Mouse (Mus musculus) embryonic facial prominence, embryonic 11.5 days (tissue): Measurements from ENCODE around the gene Lfng. TPM values are rescaled to one million over a fixed set of nuclear protein-coding genes. Genes with fewer than 3 reads are reported as not detected.

Source experiments
- ATAC-seq: fragments of 200-750 bp; cut with Nextera tagmentation; replicated peaks from 2 replicates; pipeline ENCODE4 v1.8.0; 2017; ENCODE audit warnings: low read depth; ENCODE audit not compliant: insufficient number of reproducible peaks, low FRiP score, low TSS enrichment
- DNase-seq: peaks from one replicate; pipeline ENCODE4 v3.0.0-alpha.2; 2015; ENCODE audit warnings: low spot score
- H3K27ac ChIP-seq: fragments of 300-500 bp; sonication (generic); replicated peaks from 2 replicates; pipeline ENCODE4 v1.5.1; 2014; ENCODE audit warnings: mild to moderate bottlenecking, low read depth, low read length, control low read depth
- H3K27me3 ChIP-seq: fragments of 300-500 bp; sonication (generic); 2 replicates; pipeline ENCODE4 v1.6.1; 2014; ENCODE audit warnings: mild to moderate bottlenecking, low read length, moderate library complexity, mixed read lengths; ENCODE audit not compliant: control insufficient read depth, insufficient read depth
- H3K36me3 ChIP-seq: fragments of 300-500 bp; sonication (generic); replicated peaks from 2 replicates; pipeline ENCODE4 v1.6.1; 2014; ENCODE audit warnings: low read depth, mild to moderate bottlenecking, low read length, moderate library complexity, mixed read lengths; ENCODE audit not compliant: control insufficient read depth, insufficient read depth
- H3K4me1 ChIP-seq: fragments of 300-500 bp; sonication (generic); 2 replicates; pipeline ENCODE4 v1.6.1; 2014; ENCODE audit warnings: low read length, mixed read lengths; ENCODE audit not compliant: control insufficient read depth, insufficient read depth
- H3K4me2 ChIP-seq: fragments of 300-500 bp; sonication (generic); 2 replicates; pipeline ENCODE4 v1.6.1; 2014; ENCODE audit warnings: low read depth, mild to moderate bottlenecking, control low read depth, low read length, moderate library complexity
- H3K4me3 ChIP-seq: fragments of 300-500 bp; sonication (generic); 2 replicates; pipeline ENCODE4 v1.5.1; 2014; ENCODE audit warnings: low read depth, low read length, control low read depth
- H3K9ac ChIP-seq: fragments of 300-500 bp; sonication (generic); replicated peaks from 2 replicates; pipeline ENCODE4 v1.6.1; 2014; ENCODE audit warnings: mild to moderate bottlenecking, control low read depth, low read length
- H3K9me3 ChIP-seq: fragments of 300-500 bp; sonication (generic); replicated peaks from 2 replicates; pipeline ENCODE4 v1.6.1; 2016; ENCODE audit warnings: mild to moderate bottlenecking, low read length, inconsistent platforms, mixed read lengths; ENCODE audit not compliant: control insufficient read depth
- WGBS: fragments of 180-500 bp; shearing (Covaris S2); extraction: QIAGEN DNeasy Blood & Tissue Kit; methylation state at CpG from one replicate; pipeline ENCODE4 v1.1.7; 2014; 5-methylcytosine and 5-hydroxymethylcytosine counted together
- polyA plus RNA-seq: library from polyadenylated mRNA; unstranded; fragments of >200 nt; fragmentation: Nextera tagmentation; extraction: Ambion mirVana; gene quantifications from 2 replicates; pipeline ENCODE4 v1.2.1, GENCODE M21; 2014

Lfng gene
- polyA plus RNA-seq, 1 experiment from 2014 or later = 13.3 TPM

GRCm38 (mm10) chr5:140596927-140597588 is 10.1 kb upstream of the Lfng start:
- no peak for DNase-seq
- Histone ChIP-seq H3K36me3 (no peaks in the 10 kb centered on the region), H3K27ac (no peak overlapping the region), H3K4me3 (no peak overlapping the region), H3K27me3 (no peaks in the 10 kb centered on the region), H3K4me2 (no peak overlapping the region), H3K4me1 (no peaks in the 10 kb centered on the region), H3K9me3 (no peaks in the 10 kb centered on the region), H3K9ac (no peak overlapping the region)
- no peak for ATAC-seq
- WGBS = 65% methylated on average over 18 of the region's 18 CpGs

GRCm38 (mm10) chr5:140597787-140598186 is 9.3 kb upstream of the Lfng start:
- H3K4me3 ChIP-seq = no peak overlapping the region
- H3K36me3 ChIP-seq = no peaks in the 10 kb centered on the region
- H3K27ac ChIP-seq = no peak overlapping the region

GRCm38 (mm10) chr5:140599939-140600338 is 7.2 kb upstream of the Lfng start:
- Histone ChIP-seq H3K4me1 (no peaks in the 10 kb centered on the region), H3K9ac (no peak overlapping the region), H3K36me3 (no peaks in the 10 kb centered on the region), H3K4me3 (no peak overlapping the region), H3K9me3 (no peaks in the 10 kb centered on the region), H3K4me2 (no peak overlapping the region), H3K27me3 (peaks cover 2% of the 10 kb centered on the region), H3K27ac (no peak overlapping the region)
- DNase-seq (no peak), ATAC-seq (no peak)
- WGBS = 62% methylated on average over 5 of the region's 5 CpGs

More at GRCm38 (mm10) chr5:140597787-140598186, 9.3 kb upstream of the Lfng start:
- ATAC-seq (no peak), DNase-seq (no peak)
- Histone ChIP-seq H3K9me3 (no peaks in the 10 kb centered on the region), H3K4me2 (no peak overlapping the region), H3K4me1 (no peaks in the 10 kb centered on the region), H3K27me3 (no peaks in the 10 kb centered on the region), H3K9ac (no peak overlapping the region)
- 85% methylated on average over 4 of the region's 4 CpGs for WGBS

- ATAC-seq = no peak
- H3K36me3 ChIP-seq = no peaks in the 10 kb centered on the region
- no peak for DNase-seq
- no peak overlapping the region for H3K4me2 ChIP-seq
- peaks cover 19% of the 10 kb centered on the region for H3K27me3 ChIP-seq
- no peaks in the 10 kb centered on the region for H3K9me3 ChIP-seq
- peaks cover 5% of the 10 kb centered on the region for H3K4me1 ChIP-seq
- no peak overlapping the region for H3K27ac ChIP-seq
- H3K4me3 ChIP-seq = no peak overlapping the region
- 75% methylated on average over 12 of the region's 12 CpGs for WGBS
- no peak overlapping the region for H3K9ac ChIP-seq
These were observed 5.4 kb upstream of the Lfng start for GRCm38 (mm10) chr5:140601712-140602111.

GRCm38 (mm10) chr5:140602540-140602939 is 4.6 kb upstream of the Lfng start:
- Histone ChIP-seq H3K4me2 (no peak overlapping the region), H3K27ac (no peak overlapping the region), H3K4me1 (peaks cover 10% of the 10 kb centered on the region), H3K9me3 (no peaks in the 10 kb centered on the region), H3K9ac (no peak overlapping the region), H3K36me3 (no peaks in the 10 kb centered on the region), H3K27me3 (peaks cover 28% of the 10 kb centered on the region), H3K4me3 (no peak overlapping the region)
- no peak for ATAC-seq
- no peak for DNase-seq
- 62% methylated on average over 2 of the region's 2 CpGs for WGBS

- peaks cover 41% of the 10 kb centered on the region for H3K27me3 ChIP-seq
- no peaks in the 10 kb centered on the region for H3K9me3 ChIP-seq
- no peak overlapping the region for H3K9ac ChIP-seq
- no peak overlapping the region for H3K4me2 ChIP-seq
- 76% methylated on average over 8 of the region's 8 CpGs for WGBS
- ATAC-seq = no peak
- no peak overlapping the region for H3K4me3 ChIP-seq
- DNase-seq = no peak
- H3K4me1 ChIP-seq = peaks cover 14% of the 10 kb centered on the region
- H3K27ac ChIP-seq = no peak overlapping the region
- H3K36me3 ChIP-seq = no peaks in the 10 kb centered on the region
These were observed 2.7 kb upstream of the Lfng start for GRCm38 (mm10) chr5:140604386-140604785.

- Histone ChIP-seq H3K4me3 (no peak overlapping the region), H3K36me3 (no peaks in the 10 kb centered on the region), H3K9ac (no peak overlapping the region), H3K27me3 (peaks cover 50% of the 10 kb centered on the region), H3K4me2 (no peak overlapping the region), H3K9me3 (no peaks in the 10 kb centered on the region), H3K27ac (no peak overlapping the region), H3K4me1 (peaks cover 15% of the 10 kb centered on the region)
- DNase-seq = no peak
- ATAC-seq = no peak
- WGBS = 21% methylated on average over 3 of the region's 3 CpGs
These were observed 1.9 kb upstream of the Lfng start for GRCm38 (mm10) chr5:140605228-140605627.

GRCm38 (mm10) chr5:140606386-140606785 is 734 bp upstream of the Lfng start:
- no peak for DNase-seq
- Histone ChIP-seq H3K27ac (no peak overlapping the region), H3K9me3 (no peaks in the 10 kb centered on the region), H3K4me1 (peaks cover 24% of the 10 kb centered on the region), H3K4me3 (peak overlapping the region; percentile 57), H3K27me3 (peaks cover 60% of the 10 kb centered on the region), H3K36me3 (no peaks in the 10 kb centered on the region), H3K9ac (peak overlapping the region; percentile 37), H3K4me2 (peak overlapping the region; percentile 82)
- no peak for ATAC-seq
- under 1% methylated on average over 23 of the region's 23 CpGs for WGBS
